Mouse (Mus musculus) erythroblast, embryonic 14.5 days (primary cell): ENCODE results near the gene Bcl6b.

Experiments used
- GATA1 ChIP-seq: IDR thresholded peaks from 2 replicates; pipeline ENCODE4 v1.6.1; 2012; ENCODE audit warnings: low read length, inconsistent platforms, mixed read lengths
- TAL1 ChIP-seq: IDR thresholded peaks from 3 replicates; pipeline ENCODE4 v1.6.1; 2012; ENCODE audit warnings: low read length, inconsistent platforms, mixed read lengths

DNA sequence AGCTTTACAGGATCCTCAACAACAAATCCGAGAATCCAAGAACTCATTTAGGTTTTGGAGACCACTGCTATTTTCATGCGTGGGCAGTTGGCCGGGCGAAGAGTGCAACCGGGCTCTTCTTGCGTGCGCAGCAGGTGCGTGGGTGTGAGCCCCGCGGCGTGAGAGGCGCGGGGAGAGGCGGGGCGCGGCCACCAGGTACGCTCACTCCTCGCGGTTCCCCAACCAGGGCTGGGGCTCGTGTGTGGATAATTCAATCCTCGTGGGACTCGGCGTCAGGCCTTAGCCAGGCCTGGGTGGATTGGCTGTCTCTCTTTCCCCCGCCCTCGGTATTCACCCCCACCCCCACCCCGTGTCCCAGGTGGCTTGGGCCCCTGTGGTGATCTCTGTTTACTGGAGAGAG lies 15.9 kb downstream of the Bcl6b start:
- TF ChIP-seq GATA1, result no peak
- TF ChIP-seq TAL1, result no peak
